Mouse (Mus musculus) ovary, adult 18-20 months (tissue): Measurements from ENCODE around the gene Gm21394.
"Not testable (repeated sequence)": the region's sequence is repeated elsewhere in the genome, so short reads cannot be mapped to it uniquely, and the experiment has no call there.

ENCODE experiments used
- DNase-seq: peaks from one replicate; pipeline ENCODE4 v3.0.0; 2022; ENCODE audit warnings: low spot score, mixed read lengths

Gm21394 gene

DNA sequence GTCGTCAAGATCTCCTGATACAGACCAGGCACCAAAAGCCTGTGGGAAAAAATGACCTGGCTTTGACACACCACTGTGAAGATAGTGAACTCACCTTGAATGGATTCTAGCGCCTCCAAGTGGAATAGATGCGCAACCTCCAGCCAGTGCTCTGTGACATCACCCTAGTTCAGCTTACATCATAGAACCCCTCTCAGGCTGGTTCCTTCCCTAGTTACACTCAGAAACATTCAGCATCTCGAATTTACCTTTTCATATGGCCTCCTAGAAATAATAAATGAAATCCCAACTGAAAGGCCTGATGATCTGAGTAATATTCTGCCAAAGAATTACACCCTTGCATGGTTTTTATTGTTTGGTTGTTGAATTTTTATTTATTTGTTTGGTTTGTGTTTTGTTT, at the start of gene Gm21394:
Gm21394 (minus strand) TSS at position 101 of the 400 bp plus-strand sequence.
- DNase-seq, result not testable (repeated sequence)
